Mouse (Mus musculus): ENCODE results near the gene Qrfp. TPM values are rescaled to one million over a fixed set of nuclear protein-coding genes. Genes with fewer than 3 reads are reported as not detected.

Gene Qrfp
- polyA plus RNA-seq, 1 experiment from 2014 or later: 0.10 TPM

DNA sequence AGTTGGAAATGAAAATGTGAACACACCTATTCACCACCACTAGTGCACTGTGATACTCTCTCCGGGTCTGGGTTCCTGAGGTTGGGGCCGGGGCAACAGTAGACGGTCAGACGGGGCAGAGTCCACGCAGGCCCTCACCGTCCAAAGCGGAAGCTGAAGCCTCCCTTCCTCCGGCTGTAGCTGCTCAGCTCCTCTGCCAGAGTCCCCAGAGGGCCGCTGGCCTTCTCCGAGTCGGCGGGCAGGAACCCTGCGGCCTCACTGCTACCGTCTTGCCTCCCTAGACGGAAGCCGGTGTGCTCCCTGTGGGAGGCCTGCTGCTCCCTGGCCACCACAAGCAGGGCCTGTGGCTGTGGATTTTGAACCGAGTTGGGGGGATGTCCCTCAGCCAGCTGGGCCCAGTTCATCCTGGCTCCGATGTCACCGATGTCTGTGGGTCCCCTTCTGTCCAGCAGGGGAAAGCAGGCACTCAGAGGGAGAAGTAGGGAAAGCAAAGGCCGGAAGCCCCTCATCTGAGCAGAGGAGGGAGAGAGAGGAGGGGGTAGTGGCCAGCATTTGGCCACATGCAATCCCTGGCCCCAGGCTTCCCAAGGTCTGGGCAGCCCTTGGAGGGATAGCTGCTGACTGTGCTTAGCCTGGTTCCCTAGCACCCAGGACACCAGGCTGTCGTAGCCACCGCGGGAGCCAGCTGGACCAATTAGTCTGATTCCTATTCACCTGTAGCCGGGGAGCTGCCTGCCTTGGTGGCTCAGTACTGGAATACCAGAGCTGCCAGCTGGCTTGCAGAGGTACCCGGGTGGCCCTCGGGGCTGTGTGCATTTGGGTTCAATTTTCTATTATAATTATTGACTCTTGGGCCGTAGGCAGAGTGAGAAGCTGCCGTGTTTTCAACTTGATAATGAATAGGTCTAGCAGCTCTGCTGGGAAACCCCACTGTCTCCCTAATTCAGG lies 1.7 kb downstream of the Qrfp start:
- DNase-seq (ENCODE audit: low spot score) (no peak), ATAC-seq (ENCODE audit: low read depth) (no peak)
- peak overlapping the region; percentile 28; the same call in 1 of the 2 replicates for H3K9ac ChIP-seq (ENCODE audit: low read depth, low read length)
- H3K27ac ChIP-seq (replicated peaks; ENCODE audit: low read depth, low read length): no peak overlapping the region
- H3K9me3 ChIP-seq (ENCODE audit: control insufficient read depth, low read length): no peaks in the 10 kb centered on the region
- H3K27me3 ChIP-seq (replicated peaks; ENCODE audit: control insufficient read depth, insufficient read depth, low read length): no peaks in the 10 kb centered on the region
- 20% methylated on average over 28 of the region's 28 CpGs for WGBS
- peaks cover 22% of the 10 kb centered on the region for H3K4me1 ChIP-seq (ENCODE audit: control insufficient read depth, insufficient read depth, low read length)
- peaks cover 21% of the 10 kb centered on the region for H3K36me3 ChIP-seq (ENCODE audit: control insufficient read depth, insufficient read depth, low read length)
- H3K4me3 ChIP-seq (ENCODE audit: low read depth, low read length): no peak overlapping the region
- H3K4me2 ChIP-seq (ENCODE audit: low read depth, low read length): peak overlapping the region; percentile 15; the same call in 1 of the 2 replicates

DNA sequence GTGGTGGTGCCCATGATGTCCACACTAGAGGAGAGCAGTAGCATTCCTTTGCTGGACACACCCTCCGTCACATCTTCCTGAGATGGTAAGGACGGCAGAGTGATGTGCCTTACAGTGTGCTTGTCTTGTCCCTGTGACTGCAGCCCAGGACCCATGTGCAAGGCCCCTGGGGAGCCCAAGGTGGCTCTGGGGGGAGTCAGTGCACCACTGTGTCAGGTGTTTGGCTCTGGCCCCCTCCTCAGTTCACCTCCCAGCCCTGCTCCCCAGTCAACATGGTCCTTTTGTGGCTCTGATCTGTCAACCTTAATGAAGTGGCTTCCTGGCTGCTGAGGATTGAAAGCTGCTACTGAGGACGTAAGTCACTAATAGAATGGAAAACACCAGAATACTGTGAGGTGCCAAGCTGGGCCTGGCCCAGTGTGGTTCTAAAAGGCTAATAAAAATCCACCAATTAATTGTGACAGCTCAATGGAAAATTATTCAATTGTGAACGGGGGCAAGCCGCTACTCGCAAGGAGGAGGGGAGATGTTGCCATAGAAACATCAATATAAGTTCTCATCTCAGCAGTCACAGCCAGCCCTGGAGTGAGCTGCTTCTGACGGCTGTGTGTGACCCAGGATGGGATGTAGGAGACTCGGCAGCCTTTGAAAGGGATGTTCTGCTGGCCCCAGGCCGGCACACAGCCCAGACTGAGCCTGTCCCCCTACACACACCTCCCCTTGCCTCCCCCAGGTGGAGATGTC lies 3.6 kb downstream of the Qrfp start:
- Histone ChIP-seq H3K27ac (replicated peaks; ENCODE audit: low read depth, low read length) (no peak overlapping the region; the same call in 1 of the 2 replicates), H3K27me3 (replicated peaks; ENCODE audit: control insufficient read depth, insufficient read depth, low read length) (no peaks in the 10 kb centered on the region), H3K4me2 (ENCODE audit: low read depth, low read length) (no peak overlapping the region), H3K9ac (ENCODE audit: low read depth, low read length) (no peak overlapping the region), H3K9me3 (ENCODE audit: control insufficient read depth, low read length) (no peaks in the 10 kb centered on the region), H3K4me1 (ENCODE audit: control insufficient read depth, insufficient read depth, low read length) (peaks cover 22% of the 10 kb centered on the region), H3K4me3 (ENCODE audit: low read depth, low read length) (no peak overlapping the region), H3K36me3 (ENCODE audit: control insufficient read depth, insufficient read depth, low read length) (peaks cover 40% of the 10 kb centered on the region)
- 46% methylated on average over 9 of the region's 9 CpGs for WGBS
- ATAC-seq (ENCODE audit: low read depth) (no peak; the same call in 1 of the 2 replicates), DNase-seq (ENCODE audit: low spot score) (no peak)

DNA sequence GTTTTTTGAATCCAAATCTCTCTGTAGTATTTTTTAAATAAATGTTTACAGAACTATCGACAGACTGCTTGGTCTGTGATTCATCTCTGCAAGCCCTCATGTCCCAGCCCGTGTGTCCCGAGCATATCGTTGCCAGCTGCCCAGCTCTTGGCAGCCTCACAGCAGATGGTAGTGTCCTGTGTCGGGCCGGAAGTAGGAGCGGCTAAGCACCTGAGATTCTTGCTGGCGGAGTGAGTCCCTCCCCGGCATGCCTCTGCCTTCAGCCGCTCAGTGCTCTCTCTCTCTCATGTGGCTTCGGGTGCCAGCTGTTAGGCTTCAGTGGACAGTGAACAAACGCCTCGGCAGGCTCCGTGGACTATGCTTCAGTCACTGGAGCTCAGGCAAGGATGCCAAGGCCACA lies 6.9 kb downstream of the Qrfp start:
- Histone ChIP-seq H3K36me3 (ENCODE audit: control insufficient read depth, insufficient read depth, low read length) (peaks cover 73% of the 10 kb centered on the region), H3K27ac (replicated peaks; ENCODE audit: low read depth, low read length) (no peak overlapping the region), H3K4me1 (ENCODE audit: control insufficient read depth, insufficient read depth, low read length) (0 out of 2 replicates have a peak, but pooled peaks cover 2% of the 10 kb centered on the region), H3K9me3 (ENCODE audit: control insufficient read depth, low read length) (no peaks in the 10 kb centered on the region), H3K4me2 (ENCODE audit: low read depth, low read length) (no peak overlapping the region), H3K4me3 (ENCODE audit: low read depth, low read length) (no peak overlapping the region), H3K9ac (ENCODE audit: low read depth, low read length) (no peak overlapping the region), H3K27me3 (replicated peaks; ENCODE audit: control insufficient read depth, insufficient read depth, low read length) (no peaks in the 10 kb centered on the region)
- DNase-seq (ENCODE audit: low spot score): no peak
- no peak for ATAC-seq (ENCODE audit: low read depth)
- WGBS: 76% methylated on average over 14 of the region's 14 CpGs

DNA sequence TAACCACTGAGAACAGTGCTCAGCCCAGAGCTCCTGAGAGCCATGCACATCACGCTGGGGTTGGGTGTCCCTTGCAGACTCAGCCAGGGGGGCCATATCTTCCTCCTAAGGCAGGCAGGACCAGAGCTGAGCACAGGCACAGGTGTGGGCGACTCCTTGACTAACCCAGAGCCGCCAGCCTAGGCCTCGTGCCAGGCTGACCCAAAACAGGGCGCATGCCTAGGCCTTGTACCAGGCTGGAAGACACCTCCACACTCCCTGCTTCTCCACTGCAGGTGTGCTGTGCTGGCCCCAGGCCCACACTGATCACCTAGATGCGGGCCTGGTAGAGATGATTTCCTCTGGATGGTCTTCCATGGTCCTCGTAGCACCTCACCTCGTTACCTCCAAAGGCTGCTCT lies 7.6 kb downstream of the Qrfp start:
- Histone ChIP-seq H3K27ac (replicated peaks; ENCODE audit: low read depth, low read length) (no peak overlapping the region), H3K4me2 (ENCODE audit: low read depth, low read length) (no peak overlapping the region), H3K4me3 (ENCODE audit: low read depth, low read length) (no peak overlapping the region), H3K27me3 (replicated peaks; ENCODE audit: control insufficient read depth, insufficient read depth, low read length) (no peaks in the 10 kb centered on the region), H3K9me3 (ENCODE audit: control insufficient read depth, low read length) (no peaks in the 10 kb centered on the region), H3K36me3 (ENCODE audit: control insufficient read depth, insufficient read depth, low read length) (peaks cover 80% of the 10 kb centered on the region), H3K4me1 (ENCODE audit: control insufficient read depth, insufficient read depth, low read length) (no peaks in the 10 kb centered on the region), H3K9ac (ENCODE audit: low read depth, low read length) (no peak overlapping the region)
- ATAC-seq (ENCODE audit: low read depth): no peak
- DNase-seq (ENCODE audit: low spot score): no peak
- WGBS: 90% methylated on average over 8 of the region's 8 CpGs

DNA sequence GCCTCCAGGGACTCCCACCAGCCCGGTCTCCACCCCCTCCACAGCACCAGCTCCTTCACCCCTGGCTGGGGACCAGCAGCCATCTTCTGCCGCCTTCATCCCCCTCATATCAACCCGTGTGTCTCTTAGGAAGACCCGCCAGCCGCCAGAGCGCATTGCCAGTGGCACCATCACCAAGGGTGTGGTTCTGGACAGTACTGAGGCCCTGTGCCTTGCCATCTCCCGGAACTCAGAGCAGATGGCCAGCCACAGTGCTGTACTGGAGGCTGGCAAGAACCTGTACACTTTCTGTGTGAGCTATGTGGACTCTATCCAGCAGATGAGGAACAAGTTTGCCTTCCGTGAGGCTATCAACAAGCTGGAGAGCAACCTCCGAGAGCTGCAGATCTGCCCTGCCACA lies 9.0 kb downstream of the Qrfp start:
- no peak overlapping the region for H3K27ac ChIP-seq (replicated peaks; ENCODE audit: low read depth, low read length)
- no peak for DNase-seq (ENCODE audit: low spot score)
- H3K9ac ChIP-seq (ENCODE audit: low read depth, low read length): no peak overlapping the region
- no peak for ATAC-seq (ENCODE audit: low read depth)
- WGBS: 94% methylated on average over 8 of the region's 9 CpGs
- no peak overlapping the region for H3K4me2 ChIP-seq (ENCODE audit: low read depth, low read length)
- no peaks in the 10 kb centered on the region for H3K4me1 ChIP-seq (ENCODE audit: control insufficient read depth, insufficient read depth, low read length)
- H3K9me3 ChIP-seq (ENCODE audit: control insufficient read depth, low read length): no peaks in the 10 kb centered on the region
- no peaks in the 10 kb centered on the region for H3K27me3 ChIP-seq (replicated peaks; ENCODE audit: control insufficient read depth, insufficient read depth, low read length)
- peaks cover 89% of the 10 kb centered on the region for H3K36me3 ChIP-seq (ENCODE audit: control insufficient read depth, insufficient read depth, low read length)
- no peak overlapping the region for H3K4me3 ChIP-seq (ENCODE audit: low read depth, low read length)

DNA sequence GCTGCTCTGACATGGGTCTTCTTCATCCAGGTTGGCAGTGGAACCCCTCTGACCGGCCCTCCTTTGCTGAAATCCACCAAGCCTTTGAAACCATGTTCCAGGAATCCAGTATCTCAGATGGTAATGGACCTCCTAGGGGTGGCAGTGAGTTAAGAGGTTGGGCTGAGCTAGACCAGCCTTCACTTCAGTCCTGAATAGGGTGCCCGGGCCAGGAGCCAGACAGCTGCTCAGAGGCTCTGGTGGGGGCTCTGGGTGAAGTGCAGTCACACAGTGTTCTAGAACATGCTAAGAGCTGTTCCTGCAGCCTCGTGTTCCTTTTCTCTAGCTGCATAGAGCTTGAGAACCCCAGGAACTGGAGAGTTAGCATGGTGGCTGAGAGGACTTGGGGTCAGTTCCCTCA lies 13.4 kb downstream of the Qrfp start:
- Histone ChIP-seq H3K27me3 (replicated peaks; ENCODE audit: control insufficient read depth, insufficient read depth, low read length) (no peaks in the 10 kb centered on the region), H3K4me3 (ENCODE audit: low read depth, low read length) (no peak overlapping the region), H3K4me1 (ENCODE audit: control insufficient read depth, insufficient read depth, low read length) (no peaks in the 10 kb centered on the region), H3K36me3 (ENCODE audit: control insufficient read depth, insufficient read depth, low read length) (peaks cover 100% of the 10 kb centered on the region), H3K9ac (ENCODE audit: low read depth, low read length) (no peak overlapping the region), H3K4me2 (ENCODE audit: low read depth, low read length) (no peak overlapping the region), H3K27ac (replicated peaks; ENCODE audit: low read depth, low read length) (no peak overlapping the region), H3K9me3 (ENCODE audit: control insufficient read depth, low read length) (no peaks in the 10 kb centered on the region)
- DNase-seq (ENCODE audit: low spot score): no peak
- 88% methylated on average over 3 of the region's 3 CpGs for WGBS
- ATAC-seq (ENCODE audit: low read depth): no peak

DNA sequence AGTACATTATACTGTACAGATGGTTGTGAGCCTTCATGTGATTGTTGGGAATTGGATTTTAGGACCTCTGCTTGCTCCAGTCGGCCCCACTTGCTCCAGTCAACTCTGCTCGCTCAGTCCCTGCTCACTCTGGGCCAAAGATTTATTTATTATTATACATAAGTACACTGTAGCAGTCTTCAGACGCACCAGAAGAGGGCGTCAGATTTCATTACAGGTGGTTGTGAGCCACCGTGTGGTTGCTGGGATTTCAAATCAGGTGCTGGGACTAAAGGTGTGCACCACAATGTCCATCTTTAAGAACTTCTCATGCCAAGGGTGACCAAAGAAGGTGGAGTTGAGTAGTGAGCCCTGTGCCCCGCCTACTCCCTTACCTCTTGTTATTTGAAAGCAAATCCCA lies 17.8 kb downstream of the Qrfp start:
- H3K36me3 ChIP-seq (ENCODE audit: control insufficient read depth, insufficient read depth, low read length): peaks cover 95% of the 10 kb centered on the region
- no peak for ATAC-seq (ENCODE audit: low read depth)
- no peak overlapping the region for H3K4me2 ChIP-seq (ENCODE audit: low read depth, low read length)
- H3K9ac ChIP-seq (ENCODE audit: low read depth, low read length): no peak overlapping the region
- H3K27ac ChIP-seq (replicated peaks; ENCODE audit: low read depth, low read length): no peak overlapping the region
- DNase-seq (ENCODE audit: low spot score): no peak
- H3K9me3 ChIP-seq (ENCODE audit: control insufficient read depth, low read length): no peaks in the 10 kb centered on the region
- no peaks in the 10 kb centered on the region for H3K27me3 ChIP-seq (replicated peaks; ENCODE audit: control insufficient read depth, insufficient read depth, low read length)
- no peaks in the 10 kb centered on the region for H3K4me1 ChIP-seq (ENCODE audit: control insufficient read depth, insufficient read depth, low read length)
- H3K4me3 ChIP-seq (ENCODE audit: low read depth, low read length): no peak overlapping the region
- WGBS: 76% methylated on average over 6 of the region's 6 CpGs

DNA sequence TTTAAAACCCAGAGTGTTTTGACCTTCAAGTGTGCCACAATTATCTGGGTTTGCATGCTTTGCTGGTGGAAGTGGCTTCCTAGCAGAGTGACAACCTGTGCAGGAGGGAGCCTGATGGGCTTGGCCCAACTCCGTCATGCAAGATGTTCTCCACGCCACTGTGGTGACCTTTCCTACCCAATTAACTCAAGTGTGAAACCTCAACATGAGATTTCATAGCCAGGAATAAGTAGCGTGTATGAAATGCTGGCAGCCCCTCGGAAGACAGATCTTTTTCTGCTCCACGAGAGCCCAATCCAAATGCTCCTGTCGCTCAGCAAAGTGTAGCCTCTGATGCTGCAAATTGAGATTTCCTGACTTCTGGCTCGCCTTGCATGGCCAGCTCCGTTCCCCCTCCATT lies 19.1 kb downstream of the Qrfp start:
- 89% methylated on average over 8 of the region's 8 CpGs for WGBS
- Histone ChIP-seq H3K4me2 (ENCODE audit: low read depth, low read length) (no peak overlapping the region), H3K9ac (ENCODE audit: low read depth, low read length) (no peak overlapping the region), H3K27me3 (replicated peaks; ENCODE audit: control insufficient read depth, insufficient read depth, low read length) (no peaks in the 10 kb centered on the region), H3K9me3 (ENCODE audit: control insufficient read depth, low read length) (no peaks in the 10 kb centered on the region), H3K4me1 (ENCODE audit: control insufficient read depth, insufficient read depth, low read length) (no peaks in the 10 kb centered on the region), H3K36me3 (ENCODE audit: control insufficient read depth, insufficient read depth, low read length) (peaks cover 95% of the 10 kb centered on the region), H3K27ac (replicated peaks; ENCODE audit: low read depth, low read length) (no peak overlapping the region), H3K4me3 (ENCODE audit: low read depth, low read length) (no peak overlapping the region)
- DNase-seq (ENCODE audit: low spot score) (no peak), ATAC-seq (ENCODE audit: low read depth) (no peak)
